Mouse (Mus musculus) MEL (cell line): ENCODE results near the gene Erc2. TPM values are rescaled to one million over a fixed set of nuclear protein-coding genes. Genes with fewer than 3 reads are reported as not detected.

Experiments used
- DNase-seq: peaks from one replicate; pipeline ENCODE4 v3.0.0; 2011; ENCODE audit warnings: low read depth, low spot score
- H3K27ac ChIP-seq: 2 replicates; pipeline ENCODE4 v1.5.1; 2012; ENCODE audit warnings: low read depth, mild to moderate bottlenecking, control low read depth, low read length, moderate library complexity; ENCODE audit not compliant: control insufficient read depth
- H3K27me3 ChIP-seq, 2 experiments: fragments of 150-350 bp in 1 of 2; sonication (generic) in 1 of 2; 2 replicates each; pipeline ENCODE4 v1.6.1; 2012; ENCODE audit warnings: low read length in 2 of 2, mild to moderate bottlenecking in 2 of 2, improper control_type of control experiment in 1 of 2, moderate library complexity in 1 of 2; ENCODE audit not compliant: insufficient read depth in 2 of 2, control insufficient read depth in 1 of 2
- H3K36me3 ChIP-seq, 2 experiments: 2 replicates each; pipeline ENCODE4 v1.6.1; 2012 to 2014; ENCODE audit warnings: low read length in 2 of 2, improper control_type of control experiment in 1 of 2, inconsistent platforms in 1 of 2, mild to moderate bottlenecking in 1 of 2; ENCODE audit not compliant: insufficient read depth in 2 of 2, control insufficient read depth in 1 of 2
- H3K4me1 ChIP-seq, 2 experiments: fragments of 150-350 bp in 1 of 2; sonication (generic) in 1 of 2; 2 replicates each; pipeline ENCODE4 v1.6.1; 2012; ENCODE audit warnings: low read length in 2 of 2, improper control_type of control experiment in 1 of 2, mild to moderate bottlenecking in 1 of 2; ENCODE audit not compliant: insufficient read depth in 2 of 2, control insufficient read depth in 1 of 2
- H3K4me3 ChIP-seq, 2 experiments: fragments of 150-350 bp in 1 of 2; sonication (generic) in 1 of 2; 2 replicates each; pipeline ENCODE4 v1.5.1; 2012; ENCODE audit warnings: low read depth in 2 of 2, low read length in 2 of 2, mild to moderate bottlenecking in 2 of 2, moderate library complexity in 2 of 2, control low read depth in 1 of 2, improper control_type of control experiment in 1 of 2; ENCODE audit not compliant: control insufficient read depth in 1 of 2, insufficient read depth in 1 of 2
- H3K79me2 ChIP-seq: 2 replicates; pipeline ENCODE4 v1.6.1; 2012; ENCODE audit warnings: mild to moderate bottlenecking, low read length, moderate library complexity; ENCODE audit not compliant: control insufficient read depth, poor library complexity, insufficient read depth
- H3K9ac ChIP-seq: 2 replicates; pipeline ENCODE4 v1.6.1; 2012; ENCODE audit warnings: low read depth, mild to moderate bottlenecking, control low read depth, low read length, moderate library complexity; ENCODE audit not compliant: control insufficient read depth, poor library complexity, severe bottlenecking
- H3K9me3 ChIP-seq: fragments of 150-350 bp; sonication (generic); replicated peaks from 2 replicates; pipeline ENCODE4 v1.6.1; 2012; ENCODE audit warnings: mild to moderate bottlenecking, low read length, improper control_type of control experiment, moderate library complexity; ENCODE audit not compliant: insufficient read depth
- CTCF ChIP-seq, 3 experiments: IDR thresholded peaks in 2 of 3; conservative IDR thresholded peaks in 1 of 3; 2 replicates each; pipeline ENCODE4 v1.5.1; 2011 to 2012; ENCODE audit warnings: low read length in 3 of 3, low read depth in 2 of 3, mild to moderate bottlenecking in 2 of 3, improper control_type of control experiment in 1 of 3, inconsistent platforms in 1 of 3, mixed read lengths in 1 of 3, moderate library complexity in 1 of 3; ENCODE audit not compliant: control insufficient read depth in 1 of 3, insufficient read depth in 1 of 3, poor library complexity in 1 of 3, severe bottlenecking in 1 of 3
- EP300 ChIP-seq, 2 experiments: IDR thresholded peaks; 2 replicates each; pipeline ENCODE4 v1.6.1; 2011; ENCODE audit warnings: improper control_type of control experiment in 2 of 2, low read length in 2 of 2, low read depth in 1 of 2, mild to moderate bottlenecking in 1 of 2
- MAZ ChIP-seq: IDR thresholded peaks from 2 replicates; pipeline ENCODE4 v1.6.1; 2012; ENCODE audit warnings: low read depth, mild to moderate bottlenecking, inconsistent platforms, low read length, improper control_type of control experiment
- MEF2A ChIP-seq: IDR thresholded peaks from 2 replicates; pipeline ENCODE4 v1.6.1; 2014; ENCODE audit warnings: low read depth, mild to moderate bottlenecking, inconsistent platforms, low read length, improper control_type of control experiment; ENCODE audit not compliant: poor library complexity, insufficient replicate concordance, severe bottlenecking; ENCODE audit errors: extremely low read depth
- MXI1 ChIP-seq: IDR thresholded peaks from 2 replicates; pipeline ENCODE4 v1.6.1; 2011; ENCODE audit warnings: mild to moderate bottlenecking, low read depth, low read length, improper control_type of control experiment
- MYC ChIP-seq: IDR thresholded peaks from 2 replicates; pipeline ENCODE4 v1.6.1; 2011; ENCODE audit warnings: low read depth, mild to moderate bottlenecking, low read length, improper control_type of control experiment, moderate library complexity
- POLR2A ChIP-seq, 2 experiments: IDR thresholded peaks; 2 replicates each; pipeline ENCODE4 v1.6.1; 2011 to 2012; ENCODE audit warnings: low read length in 2 of 2, mild to moderate bottlenecking in 2 of 2, control low read depth in 1 of 2, improper control_type of control experiment in 1 of 2, low read depth in 1 of 2, moderate library complexity in 1 of 2; ENCODE audit not compliant: control insufficient read depth in 1 of 2, insufficient read depth in 1 of 2, poor library complexity in 1 of 2
- TAL1 ChIP-seq: IDR thresholded peaks from 2 replicates; pipeline ENCODE4 v1.6.1; 2012; ENCODE audit warnings: mild to moderate bottlenecking, inconsistent platforms, low read length, moderate library complexity, mixed read lengths
- TBP ChIP-seq: IDR thresholded peaks from 2 replicates; pipeline ENCODE4 v1.8.0; 2011; ENCODE audit warnings: low read depth, low read length, improper control_type of control experiment
- TCF12 ChIP-seq: IDR thresholded peaks from 2 replicates; pipeline ENCODE4 v1.6.1; 2014; ENCODE audit warnings: low read depth, mild to moderate bottlenecking, inconsistent platforms, low read length, improper control_type of control experiment, moderate library complexity
- ZKSCAN1 ChIP-seq: IDR thresholded peaks from 2 replicates; pipeline ENCODE4 v1.6.1; 2012; ENCODE audit warnings: low read depth, mild to moderate bottlenecking, inconsistent platforms, low read length, improper control_type of control experiment, moderate library complexity
- ZMIZ1 ChIP-seq: IDR thresholded peaks from 2 replicates; pipeline ENCODE4 v1.6.1; 2012; ENCODE audit warnings: low read depth, mild to moderate bottlenecking, inconsistent platforms, low read length, improper control_type of control experiment, moderate library complexity
- polyA plus RNA-seq, 2 experiments: library from polyadenylated mRNA; stranded (reverse) in 1 of 2; unstranded in 1 of 2; fragments of >175 nt in 1 of 2; fragments of >200 nt in 1 of 2; gene quantifications; 2 replicates each; pipeline versions ENCODE4 v1.2.1 to v1.2.4; 2012; ENCODE audit warnings: low replicate concordance in 2 of 2, low read depth in 1 of 2; ENCODE audit not compliant: insufficient read length in 2 of 2, insufficient read depth in 1 of 2, missing spikeins in 1 of 2
- total RNA-seq: library from RNA; depleted of rRNA; stranded (reverse); fragments of 300-350 nt; gene quantifications from 2 replicates; pipeline ENCODE4 v1.2.3, GENCODE M21; 2012

Gene Erc2
- total and polyA plus RNA-seq, 3 experiments = not detected

DNA sequence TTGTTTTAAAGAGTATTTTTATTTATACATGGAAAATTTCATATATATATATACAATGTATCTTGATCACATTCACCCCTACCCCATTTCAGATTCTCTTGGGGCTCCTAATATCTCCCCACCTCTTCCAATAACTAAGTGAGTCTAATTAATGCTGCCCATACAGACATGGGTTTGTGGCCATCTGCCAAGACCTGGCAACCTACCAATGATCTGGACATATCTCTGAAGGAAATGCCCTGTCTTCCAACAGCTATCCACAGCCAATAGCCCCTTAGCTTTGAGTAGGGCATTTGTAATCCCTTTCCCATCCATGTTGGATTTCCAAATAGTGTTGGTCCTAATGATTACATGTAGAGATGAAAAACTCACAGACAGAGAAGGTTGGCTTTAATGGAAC is 245.2 kb downstream of the Erc2 start:
- Histone ChIP-seq H3K79me2 (no peaks in the 10 kb centered on the region), H3K27ac (no peak overlapping the region), H3K36me3 (no peaks in the 10 kb centered on the region), H3K4me3 (no peak overlapping the region), H3K4me1 (no peaks in the 10 kb centered on the region), H3K27me3 (no peaks in the 10 kb centered on the region), H3K9ac (no peak overlapping the region), H3K9me3 (no peaks in the 10 kb centered on the region)
- no peak for TF ChIP-seq MXI1
- no peak for TF ChIP-seq CTCF (IDR thresholded peaks at IDR 0.05 in 2 of 3, conservative IDR thresholded peaks at IDR 0.05 in 1 of 3; ENCODE audit: control insufficient read depth in 1 of 3, insufficient read depth in 1 of 3, low read depth in 2 of 3, low read length in 3 of 3, poor library complexity in 1 of 3, severe bottlenecking in 1 of 3)
- no peak for TF ChIP-seq ZMIZ1
- no peak for TF ChIP-seq TBP
- no peak for TF ChIP-seq MYC
- no peak for TF ChIP-seq POLR2A (IDR thresholded peaks at IDR 0.05; ENCODE audit: control insufficient read depth in 1 of 2, insufficient read depth in 1 of 2, low read depth in 1 of 2, low read length in 2 of 2, poor library complexity in 1 of 2)
- no peak for TF ChIP-seq TAL1
- no peak for DNase-seq

DNA sequence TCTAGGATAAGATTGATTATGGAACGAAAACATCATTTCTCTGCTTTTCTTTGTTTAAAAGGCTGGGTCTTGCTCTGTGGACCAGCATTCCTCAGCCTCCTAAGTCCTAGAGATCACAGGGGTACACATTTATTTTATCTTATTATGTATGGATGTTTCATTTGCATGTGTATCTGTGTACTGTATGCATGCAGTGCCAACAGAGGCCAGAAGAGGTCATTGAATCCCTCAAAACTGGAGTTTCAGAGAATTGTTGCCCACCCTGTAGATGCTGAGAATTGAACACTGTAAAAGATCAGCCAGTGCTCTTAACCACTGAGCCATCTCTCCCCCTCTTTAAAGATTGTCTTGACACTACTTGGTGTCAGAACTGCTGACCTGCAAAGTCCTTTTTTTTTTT is 251.4 kb downstream of the Erc2 start:
- H3K27ac ChIP-seq = no peak overlapping the region
- no peaks in the 10 kb centered on the region for H3K9me3 ChIP-seq
- no peak overlapping the region for H3K4me3 ChIP-seq
- H3K9ac ChIP-seq = no peak overlapping the region
- TF ChIP-seq EP300 (IDR thresholded peaks at IDR 0.05; ENCODE audit: low read depth in 1 of 2, low read length in 2 of 2) = no peak
- no peak for TF ChIP-seq TCF12
- no peak for TF ChIP-seq MEF2A
- TF ChIP-seq MAZ = no peak
- no peak for DNase-seq
- H3K79me2 ChIP-seq = no peaks in the 10 kb centered on the region
- no peaks in the 10 kb centered on the region for H3K36me3 ChIP-seq
- H3K4me1 ChIP-seq = no peaks in the 10 kb centered on the region
- H3K27me3 ChIP-seq = no peaks in the 10 kb centered on the region

GRCm38 (mm10) chr14:27875991-27876411 is 253.8 kb downstream of the Erc2 start:
- no peak for DNase-seq
- Histone ChIP-seq H3K79me2 (no peaks in the 10 kb centered on the region), H3K27me3 (no peaks in the 10 kb centered on the region), H3K27ac (no peak overlapping the region), H3K4me3 (no peak overlapping the region), H3K36me3 (no peaks in the 10 kb centered on the region), H3K9ac (no peak overlapping the region), H3K4me1 (no peaks in the 10 kb centered on the region), H3K9me3 (no peaks in the 10 kb centered on the region)
- no peak for TF ChIP-seq ZKSCAN1
